Mouse (Mus musculus): ENCODE data around the gene Exosc1.
"Not testable (repeated sequence)": the region's sequence is repeated elsewhere in the genome, so short reads cannot be mapped to it uniquely, and the experiment has no call there.

The Exosc1 gene

GRCm38 (mm10) chr19:41933179-41934086 is at the start of gene Exosc1, which contains the start of gene Zdhhc16:
TSS of gene Exosc1 (minus strand) at chr19:41933423.
TSS of gene Zdhhc16 (plus strand) at chr19:41933480.
- DNase-seq: peak; percentile 97

GRCm38 (mm10) chr19:41982791-41983150 is 49.5 kb upstream of the Exosc1 start:
- DNase-seq: peak; percentile 13

GRCm38 (mm10) chr19:41981931-41982790 is 48.9 kb upstream of the Exosc1 start:
- DNase-seq: peak; percentile 64

- no peak for DNase-seq
Measured at GRCm38 (mm10) chr19:41981595-41981927, 48.3 kb upstream of the Exosc1 start, which contains the start of gene Ubtd1. TSS of gene Ubtd1 (plus strand) at chr19:41981763.

GRCm38 (mm10) chr19:41980819-41981594 is 47.8 kb upstream of the Exosc1 start, which contains the start of gene Mms19:
TSS of gene Mms19 (minus strand) at chr19:41981157.
- DNase-seq: peak; percentile 99

GRCm38 (mm10) chr19:41980422-41980818 is 47.2 kb upstream of the Exosc1 start:
- peak; percentile 48 for DNase-seq

- no peak for DNase-seq
Measured at GRCm38 (mm10) chr19:41973891-41974794, 40.9 kb upstream of the Exosc1 start.

- DNase-seq: peak; percentile 18
Measured at GRCm38 (mm10) chr19:41969618-41970017, 36.4 kb upstream of the Exosc1 start.

- DNase-seq: no peak
Measured at GRCm38 (mm10) chr19:41953574-41953973, 20.4 kb upstream of the Exosc1 start.

- DNase-seq: peak; percentile 22
Measured at GRCm38 (mm10) chr19:41952287-41952686, 19.1 kb upstream of the Exosc1 start.

- DNase-seq: no peak
Measured at GRCm38 (mm10) chr19:41943841-41944240, 10.6 kb upstream of the Exosc1 start.

GRCm38 (mm10) chr19:41938539-41938938 is 5.3 kb upstream of the Exosc1 start:
- DNase-seq: no peak

- DNase-seq: no peak
Measured at GRCm38 (mm10) chr19:41935921-41936320, 2.7 kb upstream of the Exosc1 start.

GRCm38 (mm10) chr19:41934124-41934523 is 901 bp upstream of the Exosc1 start:
- no peak for DNase-seq

- no peak for DNase-seq
Measured at GRCm38 (mm10) chr19:41932686-41933085, 537 bp downstream of the Exosc1 start.

- DNase-seq: no peak
Measured at GRCm38 (mm10) chr19:41920412-41921067, 12.7 kb downstream of the Exosc1 start.

GRCm38 (mm10) chr19:41919471-41919870 is 13.8 kb downstream of the Exosc1 start:
- no peak for DNase-seq

GRCm38 (mm10) chr19:41916853-41917252 is 16.4 kb downstream of the Exosc1 start:
- DNase-seq: no peak

- DNase-seq: no peak
Measured at GRCm38 (mm10) chr19:41915294-41915693, 17.9 kb downstream of the Exosc1 start.

- not testable (repeated sequence) for DNase-seq
Measured at GRCm38 (mm10) chr19:41914592-41914882, 18.7 kb downstream of the Exosc1 start.
